Mouse (Mus musculus): ENCODE results near the gene Ndufa4l2. TPM values are rescaled to one million over a fixed set of nuclear protein-coding genes. Genes with fewer than 3 reads are reported as not detected.
A peak's percentile ranks its signal among the peaks of the same experiment; 100 is the strongest.

The Ndufa4l2 gene
- polyA plus RNA-seq, 1 experiment from 2014 or later, result 91.9 TPM

DNA sequence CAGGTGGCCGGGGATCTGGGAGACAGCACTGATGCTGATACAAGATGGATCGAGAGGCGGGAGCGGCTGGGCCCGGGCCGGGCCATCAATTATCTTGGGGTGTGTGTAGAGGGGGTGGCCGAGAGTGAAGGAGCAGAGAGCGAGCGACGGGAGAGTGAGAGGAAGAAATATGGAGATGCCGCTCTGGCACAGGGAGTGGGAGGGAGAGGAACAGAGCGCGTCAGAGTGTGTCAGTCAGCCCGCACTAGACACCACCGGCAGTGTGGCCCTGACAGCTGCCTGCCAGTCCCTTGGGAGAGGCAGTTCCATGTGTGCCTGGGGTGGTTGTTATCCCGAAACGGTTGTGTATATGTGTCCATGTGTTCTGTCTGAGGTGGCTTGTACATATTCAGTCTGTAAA, 12.7 kb downstream of the Ndufa4l2 start:
- peaks cover 31% of the 10 kb centered on the region for H3K4me1 ChIP-seq (ENCODE audit: control insufficient read depth, insufficient read depth, low read length)
- ATAC-seq (ENCODE audit: low read depth) (0 out of 2 replicates have a peak, but pooled peaks have one; percentile 16), DNase-seq (ENCODE audit: low spot score) (no peak)
- no peaks in the 10 kb centered on the region for H3K9me3 ChIP-seq (ENCODE audit: control insufficient read depth, low read length)
- H3K4me2 ChIP-seq (ENCODE audit: low read depth, low read length), result no peak overlapping the region
- 4% methylated on average over 17 of the region's 17 CpGs for WGBS
- H3K4me3 ChIP-seq (ENCODE audit: low read depth, low read length), result no peak overlapping the region
- H3K27ac ChIP-seq (replicated peaks; ENCODE audit: low read depth, low read length), result no peak overlapping the region
- no peak overlapping the region for H3K9ac ChIP-seq (ENCODE audit: low read depth, low read length)
- no peaks in the 10 kb centered on the region for H3K36me3 ChIP-seq (ENCODE audit: control insufficient read depth, insufficient read depth, low read length)
- H3K27me3 ChIP-seq (replicated peaks; ENCODE audit: control insufficient read depth, insufficient read depth, low read length), result peaks cover 93% of the 10 kb centered on the region

DNA sequence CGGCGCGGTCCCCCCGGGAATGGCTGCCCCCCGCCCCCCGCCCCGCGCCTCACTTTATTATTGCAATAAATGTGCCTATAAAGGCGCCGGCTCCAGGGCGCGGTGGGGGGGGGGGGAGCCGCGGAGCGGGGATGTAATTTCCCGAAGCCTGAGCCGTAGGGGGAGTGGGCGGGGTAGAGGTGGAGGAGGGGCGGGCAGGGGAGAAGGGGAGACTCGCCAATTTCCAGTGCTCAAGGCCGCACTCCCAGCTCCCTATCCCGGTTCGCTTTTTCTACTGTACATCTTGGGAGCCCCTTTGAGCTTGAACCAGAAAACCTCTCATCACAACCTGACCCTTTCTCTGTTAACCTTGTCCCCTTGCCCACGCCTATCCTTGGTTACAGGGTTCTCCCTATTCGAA, 16.2 kb downstream of the Ndufa4l2 start:
- DNase-seq (ENCODE audit: low spot score) (no peak), ATAC-seq (ENCODE audit: low read depth) (no peak)
- 1% methylated on average over 14 of the region's 25 CpGs for WGBS
- peak overlapping the region; percentile 50 for H3K4me2 ChIP-seq (ENCODE audit: low read depth, low read length)
- H3K27me3 ChIP-seq (replicated peaks; ENCODE audit: control insufficient read depth, insufficient read depth, low read length), result peaks cover 100% of the 10 kb centered on the region
- no peaks in the 10 kb centered on the region for H3K9me3 ChIP-seq (ENCODE audit: control insufficient read depth, low read length)
- H3K9ac ChIP-seq (ENCODE audit: low read depth, low read length), result peak overlapping the region; percentile 19; the same call in 1 of the 2 replicates
- peaks cover 29% of the 10 kb centered on the region for H3K4me1 ChIP-seq (ENCODE audit: control insufficient read depth, insufficient read depth, low read length)
- no peak overlapping the region for H3K27ac ChIP-seq (replicated peaks; ENCODE audit: low read depth, low read length)
- peak overlapping the region; percentile 26; the same call in 1 of the 2 replicates for H3K4me3 ChIP-seq (ENCODE audit: low read depth, low read length)
- H3K36me3 ChIP-seq (ENCODE audit: control insufficient read depth, insufficient read depth, low read length), result no peaks in the 10 kb centered on the region

DNA sequence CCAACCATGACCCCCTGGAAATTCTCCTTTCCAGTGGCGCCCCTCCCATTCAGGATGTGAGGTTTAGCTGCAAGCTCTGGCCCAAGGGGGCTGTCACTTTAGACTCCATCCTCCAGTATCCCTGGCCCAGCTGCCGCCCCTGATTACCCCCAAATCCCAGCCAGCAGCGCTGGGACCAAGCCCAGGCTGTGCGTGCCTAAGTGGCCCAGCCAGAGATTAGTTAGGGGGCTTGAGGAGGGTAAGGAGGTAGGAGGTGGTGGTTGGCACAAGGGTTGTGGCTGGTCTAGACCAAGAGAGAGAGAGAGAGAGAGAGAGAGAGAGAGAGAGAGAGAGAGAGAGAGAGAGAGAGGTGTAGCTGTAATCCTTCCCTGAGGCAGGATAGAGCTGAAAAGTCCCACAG, 16.8 kb downstream of the Ndufa4l2 start:
- Histone ChIP-seq H3K9ac (ENCODE audit: low read depth, low read length) (no peak overlapping the region), H3K27me3 (replicated peaks; ENCODE audit: control insufficient read depth, insufficient read depth, low read length) (peaks cover 100% of the 10 kb centered on the region), H3K4me1 (ENCODE audit: control insufficient read depth, insufficient read depth, low read length) (peaks cover 23% of the 10 kb centered on the region), H3K9me3 (ENCODE audit: control insufficient read depth, low read length) (no peaks in the 10 kb centered on the region), H3K27ac (replicated peaks; ENCODE audit: low read depth, low read length) (no peak overlapping the region), H3K4me2 (ENCODE audit: low read depth, low read length) (peak overlapping the region; percentile 50; the same call in 1 of the 2 replicates), H3K4me3 (ENCODE audit: low read depth, low read length) (no peak overlapping the region), H3K36me3 (ENCODE audit: control insufficient read depth, insufficient read depth, low read length) (no peaks in the 10 kb centered on the region)
- DNase-seq (ENCODE audit: low spot score) (no peak), ATAC-seq (ENCODE audit: low read depth) (no peak)
- WGBS, result 0% methylated on average over 4 of the region's 4 CpGs

DNA sequence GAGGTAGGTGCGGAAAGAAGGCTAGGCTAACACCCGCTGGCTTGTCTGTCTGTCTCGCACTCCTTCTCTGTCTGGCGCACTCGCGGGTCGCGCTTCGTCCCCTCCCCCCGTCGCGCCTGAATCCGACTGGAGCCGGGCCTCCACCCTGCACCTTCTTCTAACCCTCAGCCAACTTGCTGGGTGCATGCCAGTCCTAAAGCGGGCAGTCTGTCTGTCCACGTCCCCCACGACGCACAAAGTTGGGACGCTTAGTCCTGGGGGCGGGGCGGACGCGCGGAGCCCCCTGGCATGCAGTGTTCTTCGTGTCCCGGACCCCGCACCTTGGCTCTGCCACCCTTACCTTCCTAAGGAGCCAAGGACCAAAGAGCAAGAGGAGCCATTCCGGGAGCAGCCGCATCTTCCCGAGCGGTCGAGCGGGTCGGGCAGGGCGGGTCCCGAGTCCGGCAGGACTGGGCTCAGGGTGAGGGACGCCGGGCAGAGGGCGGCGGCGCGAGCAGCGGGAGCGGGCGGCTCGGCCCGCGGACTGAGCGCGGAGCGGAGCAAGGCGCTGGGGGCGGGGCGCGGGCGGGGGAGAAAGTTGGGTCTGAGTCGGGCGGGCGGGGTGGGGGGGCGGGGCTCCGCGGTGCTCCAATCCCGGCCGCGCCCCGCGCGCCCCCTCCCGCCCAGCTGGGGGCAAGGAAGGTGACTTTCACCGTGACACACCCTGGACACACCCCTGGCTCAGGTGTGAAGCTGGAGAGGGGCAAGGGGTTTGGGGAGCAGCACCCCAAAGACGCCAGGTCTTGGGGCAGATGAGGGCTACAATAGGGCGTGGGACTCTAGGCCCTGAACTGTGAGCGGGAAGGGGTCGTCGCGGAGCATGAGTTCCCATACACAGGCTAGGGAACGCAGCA, 19.5 kb downstream of the Ndufa4l2 start, which contains the start of gene Nxph4:
Gene Nxph4, minus strand, starts transcription at position 524 of the 893 bp plus-strand sequence.
- under 1% methylated on average over 21 of the region's 78 CpGs for WGBS
- H3K27ac ChIP-seq (replicated peaks; ENCODE audit: low read depth, low read length), result no peak within 1 kb of the TSS
- H3K36me3 ChIP-seq (ENCODE audit: control insufficient read depth, insufficient read depth, low read length), result peaks cover 12% of the 10 kb centered on the region
- no peaks in the 10 kb centered on the region for H3K9me3 ChIP-seq (ENCODE audit: control insufficient read depth, low read length)
- H3K4me1 ChIP-seq (ENCODE audit: control insufficient read depth, insufficient read depth, low read length), result peaks cover 20% of the 10 kb centered on the region
- no peak for DNase-seq (ENCODE audit: low spot score)
- peak within 1 kb of the TSS; percentile 53 for H3K4me3 ChIP-seq (ENCODE audit: low read depth, low read length)
- H3K9ac ChIP-seq (ENCODE audit: low read depth, low read length), result peak within 1 kb of the TSS; percentile 55
- H3K4me2 ChIP-seq (ENCODE audit: low read depth, low read length), result peak within 1 kb of the TSS; percentile 93
- peaks cover 74% of the 10 kb centered on the region for H3K27me3 ChIP-seq (replicated peaks; ENCODE audit: control insufficient read depth, insufficient read depth, low read length)
- no peak for ATAC-seq (ENCODE audit: low read depth)

DNA sequence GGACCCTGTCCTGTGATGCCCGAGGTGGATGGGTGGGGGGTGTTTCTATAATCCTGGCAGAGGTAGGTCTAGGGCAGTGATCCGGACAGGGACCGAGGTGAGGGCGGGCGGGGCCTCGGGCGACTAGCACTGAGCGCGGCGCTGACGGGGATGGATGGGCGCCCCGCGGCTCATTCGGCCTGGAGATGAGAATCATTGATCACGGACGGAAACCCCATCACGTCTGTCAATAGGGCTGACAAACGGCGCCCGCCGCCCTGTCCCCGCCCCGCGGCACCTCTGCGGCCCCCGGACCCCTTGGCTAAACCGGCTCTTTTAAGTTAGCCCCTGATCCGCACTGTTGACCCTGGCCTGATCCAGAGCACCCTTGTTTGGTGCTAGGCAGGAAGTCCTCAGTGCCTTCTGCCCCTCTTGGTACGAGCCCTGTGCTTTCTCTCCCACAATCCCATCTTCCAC, 20.2 kb downstream of the Ndufa4l2 start:
- H3K9ac ChIP-seq (ENCODE audit: low read depth, low read length), result no peak overlapping the region
- DNase-seq (ENCODE audit: low spot score) (no peak), ATAC-seq (ENCODE audit: low read depth) (no peak)
- H3K27ac ChIP-seq (replicated peaks; ENCODE audit: low read depth, low read length), result no peak overlapping the region
- peak overlapping the region; percentile 53 for H3K4me3 ChIP-seq (ENCODE audit: low read depth, low read length)
- no peaks in the 10 kb centered on the region for H3K9me3 ChIP-seq (ENCODE audit: control insufficient read depth, low read length)
- peaks cover 20% of the 10 kb centered on the region for H3K4me1 ChIP-seq (ENCODE audit: control insufficient read depth, insufficient read depth, low read length)
- peak overlapping the region; percentile 93 for H3K4me2 ChIP-seq (ENCODE audit: low read depth, low read length)
- peaks cover 18% of the 10 kb centered on the region for H3K36me3 ChIP-seq (ENCODE audit: control insufficient read depth, insufficient read depth, low read length)
- 2% methylated on average over 17 of the region's 30 CpGs for WGBS
- H3K27me3 ChIP-seq (replicated peaks; ENCODE audit: control insufficient read depth, insufficient read depth, low read length), result peaks cover 67% of the 10 kb centered on the region

DNA sequence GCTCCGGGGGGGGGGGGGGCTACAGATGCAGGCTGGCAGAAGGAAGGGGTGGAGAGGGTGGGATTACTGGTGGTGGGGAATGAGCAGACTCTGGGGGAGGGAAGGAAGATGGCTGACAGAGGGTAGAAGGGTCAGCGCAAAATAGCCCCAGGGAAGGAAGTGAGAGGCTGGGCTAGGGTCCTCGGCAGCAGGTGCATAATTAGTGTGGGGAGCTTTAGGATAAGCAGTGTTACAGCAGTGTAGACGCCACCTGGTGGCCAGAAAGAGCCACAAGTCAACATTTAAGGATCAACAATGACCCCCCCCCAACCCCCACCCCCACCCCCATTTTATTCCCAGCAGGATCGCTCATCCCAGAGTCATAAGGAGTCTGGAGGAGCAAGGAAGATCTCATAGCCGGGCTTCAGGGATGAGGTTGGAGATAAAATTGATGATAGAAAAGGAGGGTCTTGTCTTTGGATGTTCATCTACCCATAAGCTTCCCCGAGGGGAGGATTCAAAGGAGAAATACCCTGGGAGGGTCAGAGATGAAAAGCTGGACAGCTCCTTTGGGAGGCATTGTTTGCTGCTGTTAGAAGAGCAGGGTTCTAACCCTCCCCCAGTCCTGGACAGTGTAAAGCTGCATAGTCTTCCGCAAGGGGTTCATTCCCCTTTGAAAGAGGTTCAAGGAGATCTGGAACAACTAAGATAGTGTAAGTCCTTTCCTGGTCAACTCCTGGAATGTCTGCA, 22.0 kb downstream of the Ndufa4l2 start:
- peak; percentile 82 for DNase-seq (ENCODE audit: low spot score)
- Histone ChIP-seq H3K4me1 (ENCODE audit: control insufficient read depth, insufficient read depth, low read length) (peaks cover 11% of the 10 kb centered on the region), H3K36me3 (ENCODE audit: control insufficient read depth, insufficient read depth, low read length) (peaks cover 36% of the 10 kb centered on the region), H3K27me3 (replicated peaks; ENCODE audit: control insufficient read depth, insufficient read depth, low read length) (peaks cover 49% of the 10 kb centered on the region), H3K9ac (ENCODE audit: low read depth, low read length) (no peak overlapping the region), H3K9me3 (ENCODE audit: control insufficient read depth, low read length) (no peaks in the 10 kb centered on the region), H3K27ac (replicated peaks; ENCODE audit: low read depth, low read length) (no peak overlapping the region), H3K4me3 (ENCODE audit: low read depth, low read length) (no peak overlapping the region), H3K4me2 (ENCODE audit: low read depth, low read length) (no peak overlapping the region)
- WGBS, result 11% methylated on average over 8 of the region's 8 CpGs
- 0 out of 2 replicates have a peak, but pooled peaks have one; percentile 23 for ATAC-seq (ENCODE audit: low read depth)

DNA sequence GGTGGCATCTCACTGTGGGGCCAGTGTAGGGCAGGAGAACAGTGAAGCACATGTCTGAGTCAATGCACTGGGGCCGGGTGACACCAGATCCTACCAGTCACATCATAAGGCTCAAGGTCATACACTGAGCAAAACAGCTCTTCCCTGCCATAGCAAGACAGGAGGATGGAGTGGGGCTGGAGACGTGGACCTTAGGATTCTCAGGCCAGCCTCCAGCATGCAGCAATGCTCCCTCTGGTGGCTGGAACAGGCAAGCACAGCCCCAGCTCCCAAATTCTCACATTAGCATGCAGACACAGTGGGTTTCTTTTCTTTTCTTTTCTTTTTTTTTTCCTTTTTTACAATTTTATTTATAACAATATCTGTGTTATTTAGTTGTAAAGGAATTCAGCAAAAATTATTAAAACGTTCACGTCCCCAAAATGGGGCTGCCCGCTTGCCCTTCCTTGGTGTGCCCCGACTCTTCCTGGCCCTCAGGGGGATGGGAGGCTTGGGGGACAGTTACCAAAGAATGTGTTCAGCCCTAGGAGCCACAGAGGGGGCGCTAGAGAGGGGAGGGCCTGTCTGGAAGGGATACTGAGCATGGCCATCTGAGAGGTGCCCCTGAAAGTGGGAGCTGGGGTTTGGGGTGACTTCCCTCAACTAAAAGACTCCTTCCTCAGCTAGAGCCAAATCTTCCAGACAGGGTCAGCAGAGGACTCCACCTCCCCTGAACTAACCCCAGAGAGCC, 23.3 kb downstream of the Ndufa4l2 start:
- H3K4me1 ChIP-seq (ENCODE audit: control insufficient read depth, insufficient read depth, low read length), result peaks cover 5% of the 10 kb centered on the region
- DNase-seq (ENCODE audit: low spot score), result peak; percentile 79
- H3K9me3 ChIP-seq (ENCODE audit: control insufficient read depth, low read length), result no peaks in the 10 kb centered on the region
- H3K27me3 ChIP-seq (replicated peaks; ENCODE audit: control insufficient read depth, insufficient read depth, low read length), result peaks cover 36% of the 10 kb centered on the region
- peaks cover 49% of the 10 kb centered on the region for H3K36me3 ChIP-seq (ENCODE audit: control insufficient read depth, insufficient read depth, low read length)
- WGBS, result 22% methylated on average over 7 of the region's 7 CpGs
- H3K4me2 ChIP-seq (ENCODE audit: low read depth, low read length), result no peak overlapping the region
- H3K9ac ChIP-seq (ENCODE audit: low read depth, low read length), result no peak overlapping the region
- peak; percentile 16; the same call in 1 of the 2 replicates for ATAC-seq (ENCODE audit: low read depth)
- H3K27ac ChIP-seq (replicated peaks; ENCODE audit: low read depth, low read length), result no peak overlapping the region
- H3K4me3 ChIP-seq (ENCODE audit: low read depth, low read length), result no peak overlapping the region

DNA sequence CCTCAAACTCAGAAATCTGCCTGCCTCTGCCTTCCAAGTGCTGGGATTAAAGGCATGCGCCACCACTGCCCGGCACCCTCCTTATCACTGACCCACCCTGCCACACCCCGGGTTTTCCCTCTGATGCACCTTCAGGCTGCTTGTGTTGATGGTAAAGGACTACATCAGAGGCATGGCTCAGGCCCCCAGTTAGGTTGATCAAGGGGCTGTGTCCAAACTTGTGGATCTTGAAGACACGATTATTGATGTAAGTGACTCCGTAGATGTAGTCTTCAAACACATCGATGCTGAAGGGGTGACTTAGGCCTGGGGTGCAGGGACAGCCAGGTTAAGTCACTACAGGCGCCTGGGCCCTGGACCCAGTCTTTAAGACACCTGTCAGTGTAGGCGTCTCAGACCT, 26.7 kb downstream of the Ndufa4l2 start:
- H3K4me2 ChIP-seq (ENCODE audit: low read depth, low read length), result no peak overlapping the region
- WGBS, result 93% methylated on average over 8 of the region's 8 CpGs
- DNase-seq (ENCODE audit: low spot score) (no peak), ATAC-seq (ENCODE audit: low read depth) (no peak)
- H3K4me3 ChIP-seq (ENCODE audit: low read depth, low read length), result no peak overlapping the region
- H3K27me3 ChIP-seq (replicated peaks; ENCODE audit: control insufficient read depth, insufficient read depth, low read length), result peaks cover 1% of the 10 kb centered on the region
- H3K9ac ChIP-seq (ENCODE audit: low read depth, low read length), result no peak overlapping the region
- no peaks in the 10 kb centered on the region for H3K9me3 ChIP-seq (ENCODE audit: control insufficient read depth, low read length)
- no peak overlapping the region for H3K27ac ChIP-seq (replicated peaks; ENCODE audit: low read depth, low read length)
- H3K36me3 ChIP-seq (ENCODE audit: control insufficient read depth, insufficient read depth, low read length), result peaks cover 84% of the 10 kb centered on the region
- no peaks in the 10 kb centered on the region for H3K4me1 ChIP-seq (ENCODE audit: control insufficient read depth, insufficient read depth, low read length)

Measured in embryonic facial prominence, embryonic 14.5 days (tissue).